Mouse (Mus musculus): ENCODE data around the gene Bank1. TPM values are rescaled to one million over a fixed set of nuclear protein-coding genes. Genes with fewer than 3 reads are reported as not detected.

The Bank1 gene
- polyA plus RNA-seq, 1 experiment from 2014 or later, result 0.31 TPM

DNA sequence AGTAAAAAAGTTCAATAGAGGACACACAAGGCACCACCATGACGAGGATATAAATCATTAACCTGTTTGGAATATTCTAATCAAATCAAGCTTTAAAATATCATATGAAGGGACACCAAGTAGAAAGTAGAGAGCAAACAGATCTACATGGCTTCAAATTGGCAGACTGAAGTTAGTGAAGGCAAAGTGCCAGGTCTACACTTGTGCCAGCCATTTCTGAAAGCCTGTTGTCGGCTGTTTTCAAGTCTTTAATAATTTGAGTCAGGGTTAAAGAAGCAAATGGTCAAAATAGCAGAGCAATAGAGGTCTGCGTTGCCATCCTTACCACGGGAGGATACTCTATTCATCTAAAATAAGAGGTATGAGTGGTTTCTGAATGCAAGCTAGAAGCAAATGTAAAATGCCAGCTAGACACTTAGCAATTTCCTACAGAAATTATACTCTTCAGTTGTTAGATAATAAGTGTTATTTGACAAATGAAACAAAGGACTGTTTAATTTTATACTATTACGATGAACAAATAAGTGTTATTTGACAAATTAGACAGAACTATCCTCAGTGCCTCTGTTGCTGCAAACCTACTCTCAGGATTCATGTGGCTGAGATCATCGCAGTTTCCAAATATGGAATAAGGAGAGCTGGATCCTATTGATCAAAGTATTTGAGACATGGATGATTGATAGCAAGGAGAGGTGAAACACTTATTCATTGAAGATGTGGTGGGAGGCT is 216.3 kb downstream of the Bank1 start:
- no peaks in the 10 kb centered on the region for H3K9me3 ChIP-seq (ENCODE audit: control insufficient read depth, low read length)
- no peak overlapping the region for H3K27ac ChIP-seq (ENCODE audit: low read depth, low read length)
- no peak for ATAC-seq (replicated peaks; ENCODE audit: low FRiP score)
- no peaks in the 10 kb centered on the region for H3K4me1 ChIP-seq (replicated peaks; ENCODE audit: control insufficient read depth, insufficient read depth, low read length)
- no peaks in the 10 kb centered on the region for H3K36me3 ChIP-seq (ENCODE audit: control insufficient read depth, insufficient read depth, low read length)
- H3K4me3 ChIP-seq (ENCODE audit: low read depth, low read length), result no peak overlapping the region
- 90% methylated on average over 6 of the region's 6 CpGs for WGBS
- no peak overlapping the region for H3K4me2 ChIP-seq (ENCODE audit: low read depth, low read length, severe bottlenecking)
- no peak for DNase-seq (ENCODE audit: low spot score)
- H3K27me3 ChIP-seq (ENCODE audit: control insufficient read depth, insufficient read depth, low read length), result no peaks in the 10 kb centered on the region
- no peak overlapping the region for H3K9ac ChIP-seq (ENCODE audit: low read length)

DNA sequence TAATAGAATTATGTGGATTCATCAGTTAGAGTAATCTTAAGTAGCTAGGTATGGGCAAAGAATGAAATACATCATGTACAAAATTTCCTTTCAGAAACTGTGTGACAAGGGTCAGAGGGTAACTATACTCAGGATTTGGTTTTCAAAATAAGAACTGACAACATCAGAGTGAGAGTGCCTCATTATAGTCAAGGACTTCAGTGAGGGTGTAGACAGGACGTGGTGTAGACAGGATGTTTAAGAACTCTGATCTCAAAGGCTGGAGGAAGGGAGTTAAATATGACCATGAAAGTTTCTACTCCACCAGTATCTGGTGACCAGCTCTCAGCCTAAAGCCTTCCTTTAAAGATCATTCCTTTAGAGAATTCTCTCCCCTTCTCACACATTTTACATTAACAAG is 219.4 kb downstream of the Bank1 start:
- H3K4me3 ChIP-seq (ENCODE audit: low read depth, low read length), result no peak overlapping the region
- no peak for DNase-seq (ENCODE audit: low spot score)
- no peak for ATAC-seq (replicated peaks; ENCODE audit: low FRiP score)
- H3K27ac ChIP-seq (ENCODE audit: low read depth, low read length), result no peak overlapping the region
- H3K9me3 ChIP-seq (ENCODE audit: control insufficient read depth, low read length), result no peaks in the 10 kb centered on the region
- no peaks in the 10 kb centered on the region for H3K36me3 ChIP-seq (ENCODE audit: control insufficient read depth, insufficient read depth, low read length)
- WGBS, result 67% methylated on average over 1 of the region's 1 CpGs
- no peaks in the 10 kb centered on the region for H3K4me1 ChIP-seq (replicated peaks; ENCODE audit: control insufficient read depth, insufficient read depth, low read length)
- H3K4me2 ChIP-seq (ENCODE audit: low read depth, low read length, severe bottlenecking), result no peak overlapping the region
- H3K9ac ChIP-seq (ENCODE audit: low read length), result no peak overlapping the region
- H3K27me3 ChIP-seq (ENCODE audit: control insufficient read depth, insufficient read depth, low read length), result no peaks in the 10 kb centered on the region

DNA sequence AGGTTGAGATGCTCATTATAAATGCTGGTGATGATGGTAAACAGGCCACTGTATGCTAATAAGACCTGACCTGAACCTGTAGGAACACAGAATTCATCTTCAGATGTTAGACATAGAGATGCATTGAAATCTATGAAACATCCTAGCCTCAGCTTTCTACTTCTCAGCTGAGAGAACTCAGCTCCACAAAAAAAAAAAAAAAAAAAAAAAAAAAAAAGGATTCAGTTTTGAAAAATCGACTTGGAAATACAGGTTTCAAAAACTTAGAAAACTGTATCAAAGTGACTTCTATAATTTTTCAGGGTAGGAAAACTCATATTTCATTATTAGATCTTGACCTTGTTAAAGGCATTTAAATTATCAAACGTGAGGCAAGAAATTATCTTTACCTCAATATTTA is 222.5 kb downstream of the Bank1 start:
- Histone ChIP-seq H3K36me3 (ENCODE audit: control insufficient read depth, insufficient read depth, low read length) (no peaks in the 10 kb centered on the region), H3K4me2 (ENCODE audit: low read depth, low read length, severe bottlenecking) (no peak overlapping the region), H3K9ac (ENCODE audit: low read length) (no peak overlapping the region), H3K27ac (ENCODE audit: low read depth, low read length) (no peak overlapping the region), H3K27me3 (ENCODE audit: control insufficient read depth, insufficient read depth, low read length) (no peaks in the 10 kb centered on the region), H3K9me3 (ENCODE audit: control insufficient read depth, low read length) (no peaks in the 10 kb centered on the region), H3K4me3 (ENCODE audit: low read depth, low read length) (no peak overlapping the region), H3K4me1 (replicated peaks; ENCODE audit: control insufficient read depth, insufficient read depth, low read length) (no peaks in the 10 kb centered on the region)
- ATAC-seq (replicated peaks; ENCODE audit: low FRiP score) (no peak), DNase-seq (ENCODE audit: low spot score) (no peak)
- 87% methylated on average over 2 of the region's 2 CpGs for WGBS

DNA sequence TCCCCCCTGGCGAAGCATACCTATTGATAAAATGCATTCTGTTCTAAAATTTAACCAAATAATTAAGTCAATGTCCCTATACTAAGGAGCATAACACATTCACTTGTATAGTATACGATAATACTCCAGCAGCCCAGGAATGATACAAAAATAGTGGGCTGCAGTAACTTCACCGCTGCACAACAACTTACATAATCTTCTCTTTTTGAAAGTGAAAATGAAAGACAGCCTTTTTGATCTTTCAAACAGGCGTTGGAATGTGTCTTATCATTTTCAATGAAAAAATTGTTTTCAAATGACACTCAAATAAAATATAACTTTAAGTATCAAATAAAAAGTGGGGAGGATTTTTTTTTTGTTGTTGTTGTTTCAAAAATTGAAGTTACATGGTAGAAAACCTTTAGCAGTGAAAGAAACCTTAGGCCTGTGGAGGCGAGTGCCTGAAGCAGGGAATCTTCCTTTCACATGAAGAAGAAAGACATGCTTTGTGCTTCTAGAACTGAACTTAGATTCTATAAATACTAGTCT is 224.8 kb downstream of the Bank1 start:
- H3K36me3 ChIP-seq (ENCODE audit: control insufficient read depth, insufficient read depth, low read length), result no peaks in the 10 kb centered on the region
- ATAC-seq (replicated peaks; ENCODE audit: low FRiP score) (no peak), DNase-seq (ENCODE audit: low spot score) (no peak)
- no peak overlapping the region for H3K4me3 ChIP-seq (ENCODE audit: low read depth, low read length)
- H3K27ac ChIP-seq (ENCODE audit: low read depth, low read length), result no peak overlapping the region
- no peaks in the 10 kb centered on the region for H3K27me3 ChIP-seq (ENCODE audit: control insufficient read depth, insufficient read depth, low read length)
- no peaks in the 10 kb centered on the region for H3K4me1 ChIP-seq (replicated peaks; ENCODE audit: control insufficient read depth, insufficient read depth, low read length)
- no peak overlapping the region for H3K9ac ChIP-seq (ENCODE audit: low read length)
- 88% methylated on average over 5 of the region's 5 CpGs for WGBS
- H3K9me3 ChIP-seq (ENCODE audit: control insufficient read depth, low read length), result no peaks in the 10 kb centered on the region
- H3K4me2 ChIP-seq (ENCODE audit: low read depth, low read length, severe bottlenecking), result no peak overlapping the region

DNA sequence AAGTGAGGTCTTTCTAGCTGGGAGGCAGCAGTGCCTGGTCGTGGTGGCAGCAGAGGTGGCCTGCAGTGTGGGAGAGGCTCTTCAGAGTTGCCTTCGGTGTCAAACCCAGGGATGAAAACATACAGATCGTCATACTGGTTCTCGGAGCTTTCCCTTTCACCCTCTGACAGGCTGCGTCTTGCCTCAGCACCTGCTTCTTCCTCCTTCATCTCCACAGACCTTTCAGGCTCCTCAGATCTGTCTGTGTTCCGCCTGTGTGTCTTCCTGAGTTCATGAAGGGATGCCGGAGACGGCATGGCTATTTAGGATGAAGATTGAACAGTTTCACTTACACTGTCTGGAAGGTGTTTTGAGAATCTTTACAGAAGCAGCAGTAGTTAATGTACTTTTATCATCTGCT is 225.6 kb downstream of the Bank1 start:
- no peak overlapping the region for H3K9ac ChIP-seq (ENCODE audit: low read length)
- WGBS, result 88% methylated on average over 8 of the region's 8 CpGs

DNA sequence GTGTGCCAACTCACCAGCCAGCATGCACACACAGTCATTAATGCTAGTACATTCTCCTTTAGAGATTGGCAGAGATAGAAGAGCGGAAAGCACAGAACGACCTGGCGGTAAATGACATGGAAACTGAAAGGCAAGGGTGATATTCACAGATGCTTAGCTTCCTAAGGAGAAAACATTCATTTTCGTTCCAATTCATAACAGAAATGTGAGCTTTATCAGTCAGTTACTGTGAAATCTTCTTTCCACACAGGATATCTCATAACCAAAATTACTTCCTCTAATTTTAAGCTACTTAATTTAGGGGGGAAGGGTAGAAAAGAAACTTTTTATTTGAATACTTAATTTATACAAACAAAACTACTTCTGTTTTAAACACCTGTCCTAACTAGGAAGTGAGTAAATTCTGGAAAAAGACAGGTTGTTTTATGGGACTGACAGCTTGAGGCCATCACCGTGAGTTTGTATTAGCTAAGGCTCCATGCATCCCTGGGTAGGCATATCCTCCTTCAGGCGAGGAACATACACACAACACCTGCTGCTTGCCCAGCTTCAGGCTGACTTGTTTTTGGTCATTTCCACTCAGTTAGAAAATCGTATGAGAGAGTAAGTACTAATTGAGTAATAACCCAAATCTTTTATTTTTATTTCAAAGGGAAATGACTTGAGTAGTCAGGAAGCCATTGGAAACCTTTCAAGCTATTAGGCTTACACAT is 238.8 kb downstream of the Bank1 start:
- Histone ChIP-seq H3K36me3 (ENCODE audit: control insufficient read depth, insufficient read depth, low read length) (no peaks in the 10 kb centered on the region), H3K4me1 (replicated peaks; ENCODE audit: control insufficient read depth, insufficient read depth, low read length) (no peaks in the 10 kb centered on the region), H3K4me3 (ENCODE audit: low read depth, low read length) (no peak overlapping the region), H3K27ac (ENCODE audit: low read depth, low read length) (no peak overlapping the region), H3K9ac (ENCODE audit: low read length) (no peak overlapping the region), H3K4me2 (ENCODE audit: low read depth, low read length, severe bottlenecking) (no peak overlapping the region), H3K9me3 (ENCODE audit: control insufficient read depth, low read length) (no peaks in the 10 kb centered on the region), H3K27me3 (ENCODE audit: control insufficient read depth, insufficient read depth, low read length) (no peaks in the 10 kb centered on the region)
- WGBS, result 86% methylated on average over 7 of the region's 7 CpGs
- ATAC-seq (replicated peaks; ENCODE audit: low FRiP score), result no peak
- no peak for DNase-seq (ENCODE audit: low spot score)

More for the DNA sequence above, 225.6 kb downstream of the Bank1 start:
- Histone ChIP-seq H3K27me3 (ENCODE audit: control insufficient read depth, insufficient read depth, low read length) (no peaks in the 10 kb centered on the region), H3K27ac (ENCODE audit: low read depth, low read length) (no peak overlapping the region), H3K4me3 (ENCODE audit: low read depth, low read length) (no peak overlapping the region), H3K36me3 (ENCODE audit: control insufficient read depth, insufficient read depth, low read length) (no peaks in the 10 kb centered on the region), H3K4me1 (replicated peaks; ENCODE audit: control insufficient read depth, insufficient read depth, low read length) (no peaks in the 10 kb centered on the region), H3K4me2 (ENCODE audit: low read depth, low read length, severe bottlenecking) (no peak overlapping the region), H3K9me3 (ENCODE audit: control insufficient read depth, low read length) (no peaks in the 10 kb centered on the region)
- ATAC-seq (replicated peaks; ENCODE audit: low FRiP score) (no peak), DNase-seq (ENCODE audit: low spot score) (no peak)

DNA sequence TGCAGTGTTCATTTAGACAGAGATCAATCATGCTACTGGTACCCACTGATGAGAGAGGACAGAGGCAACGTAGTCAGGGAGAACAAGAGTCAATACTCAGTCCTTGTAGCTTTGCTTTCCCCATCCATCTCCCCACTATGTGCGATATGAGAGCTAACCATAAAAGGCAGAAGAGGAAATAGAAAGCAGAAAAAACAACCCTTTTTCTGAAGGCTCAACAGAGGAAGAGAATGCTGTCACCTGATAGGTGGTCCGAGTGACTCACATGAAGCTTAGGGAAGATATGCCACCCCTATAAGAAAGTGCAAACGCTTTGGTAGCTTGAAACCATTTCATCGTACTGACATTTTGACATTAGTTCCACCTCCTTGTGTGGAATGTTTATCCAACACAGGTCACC is 239.4 kb downstream of the Bank1 start:
- Histone ChIP-seq H3K9me3 (ENCODE audit: control insufficient read depth, low read length) (no peaks in the 10 kb centered on the region), H3K9ac (ENCODE audit: low read length) (no peak overlapping the region), H3K27ac (ENCODE audit: low read depth, low read length) (no peak overlapping the region), H3K4me2 (ENCODE audit: low read depth, low read length, severe bottlenecking) (no peak overlapping the region), H3K36me3 (ENCODE audit: control insufficient read depth, insufficient read depth, low read length) (no peaks in the 10 kb centered on the region), H3K4me3 (ENCODE audit: low read depth, low read length) (no peak overlapping the region), H3K4me1 (replicated peaks; ENCODE audit: control insufficient read depth, insufficient read depth, low read length) (no peaks in the 10 kb centered on the region), H3K27me3 (ENCODE audit: control insufficient read depth, insufficient read depth, low read length) (no peaks in the 10 kb centered on the region)
- WGBS, result 83% methylated on average over 5 of the region's 5 CpGs
- ATAC-seq (replicated peaks; ENCODE audit: low FRiP score), result no peak
- no peak for DNase-seq (ENCODE audit: low spot score)

DNA sequence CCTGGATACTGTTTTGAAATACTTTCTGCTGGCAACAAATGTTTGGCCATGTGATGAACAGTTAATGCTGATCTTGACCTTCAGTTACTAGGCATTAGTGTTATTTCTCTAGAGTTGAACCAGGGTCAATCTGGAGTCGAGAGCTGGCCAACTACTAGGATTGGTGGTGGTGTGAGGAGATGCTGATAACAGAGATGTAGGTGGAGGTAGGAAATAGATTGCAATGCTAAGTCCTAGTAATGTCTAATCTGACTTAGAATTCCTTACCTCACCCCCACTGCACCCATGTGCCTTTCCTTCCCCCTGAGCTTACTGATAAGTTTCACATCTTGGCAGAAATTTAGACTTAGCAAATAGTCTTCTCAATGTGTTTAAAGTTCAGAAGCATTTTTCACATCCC is 240.8 kb downstream of the Bank1 start:
- no peak overlapping the region for H3K27ac ChIP-seq (ENCODE audit: low read depth, low read length)
- H3K9me3 ChIP-seq (ENCODE audit: control insufficient read depth, low read length), result no peaks in the 10 kb centered on the region
- no peaks in the 10 kb centered on the region for H3K27me3 ChIP-seq (ENCODE audit: control insufficient read depth, insufficient read depth, low read length)
- ATAC-seq (replicated peaks; ENCODE audit: low FRiP score) (no peak), DNase-seq (ENCODE audit: low spot score) (no peak)
- H3K4me1 ChIP-seq (replicated peaks; ENCODE audit: control insufficient read depth, insufficient read depth, low read length), result no peaks in the 10 kb centered on the region
- no peak overlapping the region for H3K9ac ChIP-seq (ENCODE audit: low read length)
- H3K36me3 ChIP-seq (ENCODE audit: control insufficient read depth, insufficient read depth, low read length), result no peaks in the 10 kb centered on the region
- H3K4me2 ChIP-seq (ENCODE audit: low read depth, low read length, severe bottlenecking), result no peak overlapping the region
- 83% methylated on average over 1 of the region's 1 CpGs for WGBS
- no peak overlapping the region for H3K4me3 ChIP-seq (ENCODE audit: low read depth, low read length)

All from forebrain, embryonic 11.5 days (tissue).